Mouse (Mus musculus) splenic B cell, adult 2 months (primary cell): ENCODE results near the gene Slc43a3.

Experiments used
- DNase-seq: peaks from one replicate; pipeline ENCODE4 v3.0.0-alpha.2; 2011; ENCODE audit warnings: low read depth, low spot score
- H3K27me3 ChIP-seq: 2 replicates; pipeline ENCODE4 v1.6.1; 2012; ENCODE audit warnings: mild to moderate bottlenecking, low read length, moderate library complexity, mixed read lengths; ENCODE audit not compliant: control insufficient read depth, poor library complexity, insufficient read depth, severe bottlenecking
- H3K36me3 ChIP-seq: 2 replicates; pipeline ENCODE4 v1.6.1; 2012; ENCODE audit warnings: mild to moderate bottlenecking, low read length, moderate library complexity, mixed read lengths; ENCODE audit not compliant: control insufficient read depth, poor library complexity, insufficient read depth, severe bottlenecking

The Slc43a3 gene

GRCm38 (mm10) chr2:84999486-85000181, 63.3 kb downstream of the Slc43a3 start:
- Histone ChIP-seq H3K36me3 (no peaks in the 10 kb centered on the region), H3K27me3 (no peaks in the 10 kb centered on the region)
- no peak for DNase-seq

GRCm38 (mm10) chr2:85001497-85001896, 65.1 kb downstream of the Slc43a3 start:
- DNase-seq: no peak
- no peaks in the 10 kb centered on the region for H3K36me3 ChIP-seq
- H3K27me3 ChIP-seq: no peaks in the 10 kb centered on the region

DNA sequence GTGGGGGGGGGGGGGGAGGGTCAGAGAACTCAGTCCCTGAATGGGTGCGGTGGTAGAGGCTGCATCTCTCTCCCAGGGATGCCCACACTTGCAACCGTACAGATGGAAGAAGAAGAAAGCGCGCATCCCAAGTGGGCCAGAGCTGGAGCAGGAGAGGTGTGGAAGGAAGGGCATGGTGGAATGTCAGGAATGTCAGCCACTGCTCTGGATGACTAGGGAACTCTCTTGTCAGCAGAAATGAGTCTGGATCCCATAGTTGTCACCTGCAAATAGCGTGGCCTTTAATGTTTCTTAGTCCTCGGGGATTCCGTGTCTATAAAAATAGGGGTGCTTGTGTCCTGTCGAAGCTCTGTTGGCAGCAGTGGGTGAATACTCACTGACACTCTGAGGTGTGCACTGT, 66.2 kb downstream of the Slc43a3 start:
- no peaks in the 10 kb centered on the region for H3K36me3 ChIP-seq
- H3K27me3 ChIP-seq: no peaks in the 10 kb centered on the region
- no peak for DNase-seq

DNA sequence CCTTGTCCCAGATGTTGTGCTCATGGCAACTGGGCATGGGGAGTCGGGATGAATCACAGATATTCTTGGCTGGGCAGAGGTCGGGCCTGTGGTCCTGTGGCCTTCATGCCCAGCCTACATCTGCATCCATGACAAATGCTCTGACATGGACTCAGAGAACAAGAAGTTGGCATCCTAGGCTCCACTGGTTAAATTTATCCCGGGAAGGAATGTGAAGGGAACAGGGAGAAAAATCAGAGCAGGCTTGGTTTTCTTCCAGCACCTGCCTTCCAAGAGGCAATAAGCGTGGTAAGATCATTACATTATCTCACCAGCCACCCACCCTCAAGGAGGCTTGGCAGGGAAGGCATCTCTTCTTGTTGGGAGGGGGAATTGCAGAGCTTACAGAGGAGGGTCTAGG, 68.0 kb downstream of the Slc43a3 start:
- Histone ChIP-seq H3K27me3 (no peaks in the 10 kb centered on the region), H3K36me3 (no peaks in the 10 kb centered on the region)
- DNase-seq: no peak

DNA sequence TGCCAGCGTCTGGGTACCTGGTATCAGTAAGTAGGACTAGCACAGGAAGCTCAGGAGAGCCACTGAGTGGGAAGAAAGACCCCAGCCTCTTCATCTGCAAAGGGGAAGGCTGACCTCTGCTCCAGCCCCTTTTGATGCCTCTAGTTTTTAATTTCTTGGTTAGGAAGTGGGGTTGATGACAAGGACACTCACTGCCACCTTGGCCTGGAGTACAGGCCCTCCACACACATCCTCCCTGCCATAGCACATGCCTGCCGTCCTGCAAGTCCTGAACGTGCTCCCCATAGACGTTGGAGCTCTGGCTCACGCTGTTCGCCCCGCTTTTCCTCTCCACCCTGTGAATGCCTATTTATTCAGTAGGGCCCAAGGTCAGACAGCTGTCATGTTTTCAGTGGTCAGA, 70.2 kb downstream of the Slc43a3 start:
- no peaks in the 10 kb centered on the region for H3K36me3 ChIP-seq
- no peaks in the 10 kb centered on the region for H3K27me3 ChIP-seq
- no peak for DNase-seq

DNA sequence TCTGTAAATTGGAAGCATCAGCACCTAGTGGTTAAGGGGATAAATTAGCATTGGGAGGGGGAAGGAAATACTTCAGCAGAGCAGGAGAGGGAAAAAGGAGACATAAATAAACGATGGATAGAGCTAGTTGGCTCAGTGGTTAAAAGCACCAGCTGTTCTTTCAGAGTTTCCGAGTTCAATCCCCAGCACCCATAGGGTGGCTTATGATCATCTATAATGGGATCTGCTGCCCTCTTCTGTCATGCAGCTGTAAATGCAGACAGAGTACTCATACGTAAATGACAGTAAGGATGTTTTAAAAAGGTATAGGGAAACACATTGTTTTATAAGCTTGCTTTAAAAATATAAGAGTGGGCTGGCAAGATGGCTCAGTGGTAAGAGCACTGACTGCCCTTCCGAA, 71.3 kb downstream of the Slc43a3 start:
- peak; percentile 83 for DNase-seq
- H3K36me3 ChIP-seq: no peaks in the 10 kb centered on the region
- no peaks in the 10 kb centered on the region for H3K27me3 ChIP-seq
